Mouse (Mus musculus): Measurements from ENCODE around the gene Gm21830. TPM values are rescaled to one million over a fixed set of nuclear protein-coding genes. Genes with fewer than 3 reads are reported as not detected.
"Not testable (repeated sequence)": the region's sequence is repeated elsewhere in the genome, so short reads cannot be mapped to it uniquely, and the experiment has no call there.

Gm21830 gene
- not detected in 2 replicates for polyA plus RNA-seq (2015; fragmentation: Nextera tagmentation; extraction: Ambion mirVana)

DNA sequence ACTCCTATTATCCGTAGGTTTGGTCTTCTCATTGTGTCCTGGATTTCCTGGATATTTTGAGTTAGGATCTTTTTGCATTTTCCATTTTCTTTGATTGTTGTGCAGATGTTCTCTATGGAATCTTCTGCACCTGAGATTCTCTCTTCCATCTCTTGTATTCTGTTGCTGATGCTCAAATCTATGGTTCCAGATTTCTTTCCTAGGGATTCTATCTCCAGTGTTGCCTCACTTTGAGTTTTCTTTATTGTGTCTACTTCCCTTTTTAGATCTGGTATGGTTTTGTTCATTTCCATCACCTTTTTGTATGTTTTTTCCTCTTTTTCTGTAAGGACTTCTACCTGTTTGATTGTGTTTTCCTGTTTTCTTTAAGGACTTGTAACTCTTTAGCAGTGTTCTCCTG is at the start of gene Gm21830:
TSS of gene Gm21830 (plus strand) at position 301 of the 400 bp plus-strand sequence.
- not testable (repeated sequence) for H3K9me3 ChIP-seq (ENCODE audit: control insufficient read depth, low read length); H3K27ac ChIP-seq (ENCODE audit: low read depth, low read length); H3K4me1 ChIP-seq (ENCODE audit: control insufficient read depth, insufficient read depth, low read depth, low read length); H3K4me2 ChIP-seq (ENCODE audit: low read length); H3K4me3 ChIP-seq (ENCODE audit: low read length); H3K36me3 ChIP-seq (ENCODE audit: control insufficient read depth, insufficient read depth, low read length); ATAC-seq; H3K9ac ChIP-seq (ENCODE audit: low read depth, low read length); H3K27me3 ChIP-seq (replicated peaks; ENCODE audit: control insufficient read depth, insufficient read depth, low read length)
- no CpG with 5 or more reads among the region's 1 CpGs for WGBS

DNA sequence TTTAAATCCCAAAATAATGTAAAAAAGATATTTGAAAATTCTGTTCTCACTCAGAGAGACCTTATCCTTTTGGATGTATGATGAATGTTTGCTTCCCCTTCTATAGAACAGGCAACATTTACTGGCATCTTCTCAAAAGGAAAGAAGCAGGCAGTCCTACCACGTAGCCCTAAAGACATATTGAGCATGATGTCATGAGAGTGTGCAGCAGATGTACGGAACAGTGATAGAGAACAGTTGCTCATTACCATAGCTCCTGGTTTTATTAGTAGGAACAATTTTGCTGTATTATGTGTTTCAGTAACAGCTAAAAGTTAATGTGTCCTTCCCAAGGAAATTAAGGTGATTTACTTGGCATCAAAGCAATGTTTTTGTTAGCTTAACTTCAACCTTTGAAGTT is 49.0 kb upstream of the Gm21830 start:
- no peak overlapping the region for H3K9ac ChIP-seq (ENCODE audit: low read depth, low read length)
- no peaks in the 10 kb centered on the region for H3K27me3 ChIP-seq (replicated peaks; ENCODE audit: control insufficient read depth, insufficient read depth, low read length)
- no peaks in the 10 kb centered on the region for H3K4me1 ChIP-seq (ENCODE audit: control insufficient read depth, insufficient read depth, low read depth, low read length)
- WGBS = 82% methylated on average over 2 of the region's 2 CpGs
- H3K9me3 ChIP-seq (ENCODE audit: control insufficient read depth, low read length) = no peaks in the 10 kb centered on the region
- no peak overlapping the region for H3K4me2 ChIP-seq (ENCODE audit: low read length)
- no peak overlapping the region for H3K4me3 ChIP-seq (ENCODE audit: low read length)
- no peaks in the 10 kb centered on the region for H3K36me3 ChIP-seq (ENCODE audit: control insufficient read depth, insufficient read depth, low read length)
- no peak for ATAC-seq
- no peak overlapping the region for H3K27ac ChIP-seq (ENCODE audit: low read depth, low read length)

DNA sequence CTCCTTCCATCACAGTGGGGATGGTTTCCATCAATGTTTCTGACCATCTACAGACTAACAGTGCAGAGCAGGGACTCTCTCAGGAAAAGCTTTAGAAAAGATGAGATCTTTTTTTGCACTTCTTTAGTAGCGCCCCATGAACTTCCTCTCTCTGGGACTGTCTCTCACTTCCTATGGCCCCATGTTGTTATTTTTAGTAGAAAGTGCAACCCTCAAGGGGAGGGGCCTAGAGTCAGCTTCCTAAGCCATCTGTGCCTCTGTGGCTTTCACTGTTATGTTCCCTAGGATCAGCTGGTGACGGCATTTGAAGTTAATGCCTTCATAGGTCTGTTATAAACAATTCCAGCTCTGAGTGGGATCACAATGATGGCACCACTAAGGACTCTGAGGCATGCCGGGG is 35.0 kb upstream of the Gm21830 start:
- H3K27me3 ChIP-seq (replicated peaks; ENCODE audit: control insufficient read depth, insufficient read depth, low read length) = no peaks in the 10 kb centered on the region
- 58% methylated on average over 3 of the region's 3 CpGs for WGBS
- no peaks in the 10 kb centered on the region for H3K9me3 ChIP-seq (ENCODE audit: control insufficient read depth, low read length)
- H3K4me3 ChIP-seq (ENCODE audit: low read length) = no peak overlapping the region
- H3K27ac ChIP-seq (ENCODE audit: low read depth, low read length) = no peak overlapping the region
- no peak overlapping the region for H3K4me2 ChIP-seq (ENCODE audit: low read length)
- no peak for ATAC-seq
- no peaks in the 10 kb centered on the region for H3K36me3 ChIP-seq (ENCODE audit: control insufficient read depth, insufficient read depth, low read length)
- H3K9ac ChIP-seq (ENCODE audit: low read depth, low read length) = no peak overlapping the region
- no peaks in the 10 kb centered on the region for H3K4me1 ChIP-seq (ENCODE audit: control insufficient read depth, insufficient read depth, low read depth, low read length)

DNA sequence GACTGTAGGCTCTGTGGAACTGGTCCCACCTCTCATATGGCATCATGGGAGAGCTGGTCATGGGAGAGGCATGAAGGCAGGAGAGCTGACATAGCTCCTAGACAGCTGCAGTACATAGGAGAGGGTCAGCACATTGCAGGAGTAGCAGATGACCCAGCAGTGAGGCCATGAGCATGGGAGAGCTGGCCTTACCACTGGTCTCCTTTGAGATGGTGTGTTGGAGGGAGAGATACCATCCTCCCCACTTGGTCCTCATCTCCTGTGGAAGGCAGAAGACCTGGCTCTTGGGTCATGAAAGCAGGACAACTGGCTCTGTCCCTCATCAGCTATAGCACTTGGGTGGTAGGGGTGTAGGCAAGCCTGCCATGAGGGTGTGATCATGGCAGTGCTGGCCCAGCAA is 7.3 kb downstream of the Gm21830 start:
- no peak for ATAC-seq

DNA sequence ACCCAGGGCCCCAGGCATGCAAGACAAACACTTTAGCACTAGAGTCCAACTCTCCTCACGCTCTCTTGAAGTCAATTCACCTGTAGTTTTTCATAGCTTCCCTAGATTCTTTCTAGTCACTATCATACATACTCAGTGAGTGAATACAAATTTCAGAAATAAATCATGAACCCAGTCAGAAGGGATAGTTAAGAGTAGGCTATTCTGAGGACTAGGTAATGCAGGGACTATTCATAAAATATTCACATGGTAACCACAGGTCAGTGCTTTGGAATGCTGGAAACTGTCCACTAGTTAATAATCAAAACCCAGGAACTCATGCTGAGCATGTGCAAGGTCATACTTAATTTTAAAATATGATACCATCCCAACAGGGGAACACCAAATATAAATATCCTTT is 9.3 kb downstream of the Gm21830 start:
- no peak for ATAC-seq
- Histone ChIP-seq H3K4me3 (ENCODE audit: low read length) (no peak overlapping the region), H3K4me1 (ENCODE audit: control insufficient read depth, insufficient read depth, low read depth, low read length) (no peaks in the 10 kb centered on the region), H3K4me2 (ENCODE audit: low read length) (no peak overlapping the region), H3K27ac (ENCODE audit: low read depth, low read length) (no peak overlapping the region), H3K36me3 (ENCODE audit: control insufficient read depth, insufficient read depth, low read length) (no peaks in the 10 kb centered on the region), H3K27me3 (replicated peaks; ENCODE audit: control insufficient read depth, insufficient read depth, low read length) (no peaks in the 10 kb centered on the region), H3K9ac (ENCODE audit: low read depth, low read length) (no peak overlapping the region), H3K9me3 (ENCODE audit: control insufficient read depth, low read length) (no peaks in the 10 kb centered on the region)
- 87% methylated on average over 1 of the region's 1 CpGs for WGBS

More for the DNA sequence above, 7.3 kb downstream of the Gm21830 start:
- H3K9ac ChIP-seq (ENCODE audit: low read depth, low read length) = no peak overlapping the region
- H3K27me3 ChIP-seq (replicated peaks; ENCODE audit: control insufficient read depth, insufficient read depth, low read length) = no peaks in the 10 kb centered on the region
- no peaks in the 10 kb centered on the region for H3K9me3 ChIP-seq (ENCODE audit: control insufficient read depth, low read length)
- no peak overlapping the region for H3K4me2 ChIP-seq (ENCODE audit: low read length)
- H3K4me3 ChIP-seq (ENCODE audit: low read length) = no peak overlapping the region
- H3K36me3 ChIP-seq (ENCODE audit: control insufficient read depth, insufficient read depth, low read length) = no peaks in the 10 kb centered on the region
- no peaks in the 10 kb centered on the region for H3K4me1 ChIP-seq (ENCODE audit: control insufficient read depth, insufficient read depth, low read depth, low read length)
- no peak overlapping the region for H3K27ac ChIP-seq (ENCODE audit: low read depth, low read length)

DNA sequence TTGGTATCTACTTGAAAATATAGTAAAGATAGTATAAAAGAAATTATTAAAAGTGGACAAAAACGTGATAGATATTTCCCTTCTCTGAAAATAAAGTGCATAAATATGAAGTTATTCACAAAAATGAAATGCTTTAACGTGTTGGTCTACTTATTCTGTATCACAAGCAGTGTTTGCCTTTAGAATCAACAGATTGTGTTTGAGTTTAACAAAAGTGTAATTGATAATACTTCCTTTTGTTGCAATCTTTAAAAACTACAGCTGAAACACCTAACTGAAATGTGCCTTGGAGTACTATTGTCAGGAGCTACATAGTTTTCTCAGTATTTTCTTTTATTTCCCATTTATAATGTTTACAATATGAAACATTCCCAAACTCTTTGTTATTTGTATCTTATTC is 19.6 kb downstream of the Gm21830 start, which contains the start of gene Gm26727:
TSS of gene Gm26727 (minus strand) at position 101 of the 400 bp plus-strand sequence.
- ATAC-seq = no peak
- 66% methylated on average over 2 of the region's 2 CpGs for WGBS
- Histone ChIP-seq H3K9me3 (ENCODE audit: control insufficient read depth, low read length) (no peaks in the 10 kb centered on the region), H3K27me3 (replicated peaks; ENCODE audit: control insufficient read depth, insufficient read depth, low read length) (no peaks in the 10 kb centered on the region), H3K27ac (ENCODE audit: low read depth, low read length) (no peak within 1 kb of the TSS), H3K4me3 (ENCODE audit: low read length) (no peak within 1 kb of the TSS), H3K9ac (ENCODE audit: low read depth, low read length) (no peak within 1 kb of the TSS), H3K4me2 (ENCODE audit: low read length) (no peak within 1 kb of the TSS), H3K36me3 (ENCODE audit: control insufficient read depth, insufficient read depth, low read length) (no peaks in the 10 kb centered on the region), H3K4me1 (ENCODE audit: control insufficient read depth, insufficient read depth, low read depth, low read length) (no peaks in the 10 kb centered on the region)

DNA sequence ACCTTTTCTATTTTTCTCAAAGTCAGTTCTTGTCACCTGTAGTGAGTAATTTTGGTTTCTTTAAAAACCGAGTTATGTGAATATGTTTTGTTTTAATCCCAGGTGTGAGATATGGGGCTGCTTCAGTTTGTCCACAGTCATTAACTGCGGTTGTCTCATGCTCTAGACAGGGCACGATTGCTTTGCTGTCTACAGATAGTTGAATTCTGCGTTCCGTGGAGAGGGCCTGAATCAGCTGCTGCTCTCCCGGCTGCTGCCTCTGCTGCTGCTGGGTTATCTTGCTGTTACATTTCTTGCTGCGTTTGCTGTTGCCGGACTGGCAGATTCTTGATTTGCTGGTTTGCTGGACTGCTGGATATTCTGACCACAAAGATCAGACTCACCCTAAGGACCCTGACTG is 24.8 kb downstream of the Gm21830 start:
- H3K4me3 ChIP-seq (ENCODE audit: low read length) = no peak overlapping the region
- no peak overlapping the region for H3K4me2 ChIP-seq (ENCODE audit: low read length)
- no peak overlapping the region for H3K9ac ChIP-seq (ENCODE audit: low read depth, low read length)
- no peaks in the 10 kb centered on the region for H3K4me1 ChIP-seq (ENCODE audit: control insufficient read depth, insufficient read depth, low read depth, low read length)
- H3K36me3 ChIP-seq (ENCODE audit: control insufficient read depth, insufficient read depth, low read length) = no peaks in the 10 kb centered on the region
- H3K9me3 ChIP-seq (ENCODE audit: control insufficient read depth, low read length) = no peaks in the 10 kb centered on the region
- no peaks in the 10 kb centered on the region for H3K27me3 ChIP-seq (replicated peaks; ENCODE audit: control insufficient read depth, insufficient read depth, low read length)
- 86% methylated on average over 8 of the region's 8 CpGs for WGBS
- no peak for ATAC-seq
- H3K27ac ChIP-seq (ENCODE audit: low read depth, low read length) = no peak overlapping the region

DNA sequence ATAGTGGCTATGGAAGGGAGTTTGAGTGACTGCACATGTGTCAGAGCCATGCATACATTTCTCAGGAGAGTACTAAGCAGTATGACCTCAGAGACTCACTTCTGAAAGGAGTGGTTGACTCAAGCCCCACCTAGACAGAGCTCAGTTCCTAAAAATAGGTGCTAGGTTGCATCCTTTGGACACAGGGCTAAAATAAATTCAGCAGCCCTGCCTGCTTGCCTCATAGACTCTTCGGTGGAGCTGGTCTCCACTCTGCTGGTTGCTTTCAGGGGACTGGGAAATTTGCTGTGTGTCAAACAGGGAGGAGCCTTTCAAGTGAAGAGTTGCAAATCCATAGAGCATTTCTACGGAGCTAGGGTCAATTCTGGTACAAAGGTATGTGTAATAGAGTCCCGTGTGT is 32.3 kb downstream of the Gm21830 start, which contains the start of gene Xirp2:
TSS of gene Xirp2 (plus strand) at position 223 of the 400 bp plus-strand sequence.
- H3K9ac ChIP-seq (ENCODE audit: low read depth, low read length) = no peak within 1 kb of the TSS
- no peaks in the 10 kb centered on the region for H3K27me3 ChIP-seq (replicated peaks; ENCODE audit: control insufficient read depth, insufficient read depth, low read length)
- H3K27ac ChIP-seq (ENCODE audit: low read depth, low read length) = no peak within 1 kb of the TSS
- H3K4me3 ChIP-seq (ENCODE audit: low read length) = no peak within 1 kb of the TSS
- WGBS = 84% methylated on average over 3 of the region's 3 CpGs
- no peaks in the 10 kb centered on the region for H3K4me1 ChIP-seq (ENCODE audit: control insufficient read depth, insufficient read depth, low read depth, low read length)
- no peaks in the 10 kb centered on the region for H3K9me3 ChIP-seq (ENCODE audit: control insufficient read depth, low read length)
- ATAC-seq = no peak
- H3K36me3 ChIP-seq (ENCODE audit: control insufficient read depth, insufficient read depth, low read length) = no peaks in the 10 kb centered on the region
- no peak within 1 kb of the TSS for H3K4me2 ChIP-seq (ENCODE audit: low read length)

DNA sequence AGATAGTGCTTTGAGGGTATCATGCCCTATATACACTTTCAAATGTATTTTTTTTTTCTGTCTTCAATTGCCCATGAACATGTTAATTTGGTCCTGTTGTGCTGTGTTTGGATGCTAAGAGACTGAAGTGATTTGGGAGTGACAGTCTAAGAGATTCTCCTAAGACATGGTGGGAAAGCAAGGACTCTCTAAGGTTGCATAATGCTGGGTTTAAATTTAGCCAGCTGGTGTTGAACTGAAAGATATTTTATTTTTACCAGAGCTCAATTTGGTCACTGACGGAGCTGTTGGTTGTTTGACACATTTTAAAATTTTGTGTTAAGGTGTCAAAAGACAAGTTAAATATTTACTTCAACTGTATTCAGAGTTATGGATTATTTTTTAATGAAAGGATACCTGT is 33.2 kb downstream of the Gm21830 start:
- Histone ChIP-seq H3K4me2 (ENCODE audit: low read length) (no peak overlapping the region), H3K4me3 (ENCODE audit: low read length) (no peak overlapping the region), H3K9ac (ENCODE audit: low read depth, low read length) (no peak overlapping the region), H3K4me1 (ENCODE audit: control insufficient read depth, insufficient read depth, low read depth, low read length) (no peaks in the 10 kb centered on the region), H3K27me3 (replicated peaks; ENCODE audit: control insufficient read depth, insufficient read depth, low read length) (no peaks in the 10 kb centered on the region), H3K27ac (ENCODE audit: low read depth, low read length) (no peak overlapping the region), H3K36me3 (ENCODE audit: control insufficient read depth, insufficient read depth, low read length) (no peaks in the 10 kb centered on the region), H3K9me3 (ENCODE audit: control insufficient read depth, low read length) (no peaks in the 10 kb centered on the region)
- 84% methylated on average over 1 of the region's 1 CpGs for WGBS
- ATAC-seq = no peak

DNA sequence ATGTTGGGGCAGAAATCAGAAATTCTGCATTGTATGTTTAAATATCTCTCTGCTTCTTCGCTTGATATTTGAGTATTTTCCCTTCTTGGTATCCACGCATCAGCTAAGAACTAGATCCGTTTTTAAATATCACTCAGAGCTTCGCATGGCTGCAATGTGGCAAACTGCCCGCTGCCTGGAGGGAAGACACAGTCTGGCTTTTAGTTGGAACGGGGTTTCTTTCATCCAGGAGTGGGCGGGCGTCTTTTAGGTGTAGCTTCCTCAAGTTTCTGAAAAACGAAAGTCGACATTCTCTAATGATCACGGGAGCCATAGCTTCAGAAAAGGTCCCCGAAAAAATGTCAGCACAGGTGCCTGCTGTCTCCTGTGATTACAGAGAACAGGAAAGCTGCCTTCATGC is 33.7 kb downstream of the Gm21830 start:
- Histone ChIP-seq H3K27me3 (replicated peaks; ENCODE audit: control insufficient read depth, insufficient read depth, low read length) (no peaks in the 10 kb centered on the region), H3K27ac (ENCODE audit: low read depth, low read length) (no peak overlapping the region)
- WGBS = 70% methylated on average over 12 of the region's 12 CpGs

More for the DNA sequence above, 33.7 kb downstream of the Gm21830 start:
- H3K4me3 ChIP-seq (ENCODE audit: low read length) = no peak overlapping the region
- no peaks in the 10 kb centered on the region for H3K4me1 ChIP-seq (ENCODE audit: control insufficient read depth, insufficient read depth, low read depth, low read length)
- ATAC-seq = no peak
- no peak overlapping the region for H3K9ac ChIP-seq (ENCODE audit: low read depth, low read length)
- no peaks in the 10 kb centered on the region for H3K36me3 ChIP-seq (ENCODE audit: control insufficient read depth, insufficient read depth, low read length)
- no peaks in the 10 kb centered on the region for H3K9me3 ChIP-seq (ENCODE audit: control insufficient read depth, low read length)
- H3K4me2 ChIP-seq (ENCODE audit: low read length) = no peak overlapping the region
